Mouse (Mus musculus) stomach, embryonic 16.5 days (tissue): Measurements from ENCODE around the gene Chrnd. TPM values are rescaled to one million over a fixed set of nuclear protein-coding genes. Genes with fewer than 3 reads are reported as not detected.

ENCODE experiments used
- ATAC-seq: fragments of 200-750 bp; cut with Nextera tagmentation; 2 replicates; pipeline ENCODE4 v1.8.0; 2017; ENCODE audit warnings: moderate number of reproducible peaks, moderate TSS enrichment; ENCODE audit not compliant: insufficient read depth, low FRiP score
- H3K27ac ChIP-seq: fragments of 300-500 bp; sonication (generic); 2 replicates; pipeline ENCODE4 v1.5.1; 2014; ENCODE audit warnings: low read length
- H3K27me3 ChIP-seq: fragments of 300-500 bp; sonication (generic); 2 replicates; pipeline ENCODE4 v1.6.1; 2014; ENCODE audit warnings: low read length, control low read depth, mixed read lengths; ENCODE audit not compliant: control insufficient read depth, insufficient read depth
- H3K36me3 ChIP-seq: fragments of 300-500 bp; sonication (generic); 2 replicates; pipeline ENCODE4 v1.6.1; 2014; ENCODE audit warnings: low read length; ENCODE audit not compliant: control insufficient read depth, insufficient read depth
- H3K4me1 ChIP-seq: fragments of 300-500 bp; sonication (generic); 2 replicates; pipeline ENCODE4 v1.6.1; 2014; ENCODE audit warnings: low read length, control low read depth, mixed read lengths; ENCODE audit not compliant: control insufficient read depth, insufficient read depth
- H3K4me2 ChIP-seq: fragments of 300-500 bp; sonication (generic); 2 replicates; pipeline ENCODE4 v1.6.1; 2014; ENCODE audit warnings: low read depth, low read length, mixed read lengths
- H3K4me3 ChIP-seq: fragments of 300-500 bp; sonication (generic); replicated peaks from 2 replicates; pipeline ENCODE4 v1.5.1; 2014; ENCODE audit warnings: mild to moderate bottlenecking, low read length
- H3K9ac ChIP-seq: fragments of 300-500 bp; sonication (generic); 2 replicates; pipeline ENCODE4 v1.6.1; 2014; ENCODE audit warnings: low read length
- H3K9me3 ChIP-seq: fragments of 300-500 bp; sonication (generic); replicated peaks from 2 replicates; pipeline ENCODE4 v1.6.1; 2016; ENCODE audit warnings: low read length, control low read depth; ENCODE audit not compliant: control insufficient read depth
- WGBS: fragments of 180-500 bp; shearing (Covaris S2); extraction: QIAGEN DNeasy Blood & Tissue Kit; methylation state at CpG from one replicate; pipeline ENCODE4 v1.1.7; 2014; 5-methylcytosine and 5-hydroxymethylcytosine counted together
- polyA plus RNA-seq: library from polyadenylated mRNA; unstranded; fragments of >200 nt; fragmentation: Nextera tagmentation; extraction: Ambion mirVana; gene quantifications from 2 replicates; pipeline ENCODE4 v1.2.1, GENCODE M21; 2015

Chrnd gene
- polyA plus RNA-seq, 1 experiment from 2014 or later = 2.0 TPM

DNA sequence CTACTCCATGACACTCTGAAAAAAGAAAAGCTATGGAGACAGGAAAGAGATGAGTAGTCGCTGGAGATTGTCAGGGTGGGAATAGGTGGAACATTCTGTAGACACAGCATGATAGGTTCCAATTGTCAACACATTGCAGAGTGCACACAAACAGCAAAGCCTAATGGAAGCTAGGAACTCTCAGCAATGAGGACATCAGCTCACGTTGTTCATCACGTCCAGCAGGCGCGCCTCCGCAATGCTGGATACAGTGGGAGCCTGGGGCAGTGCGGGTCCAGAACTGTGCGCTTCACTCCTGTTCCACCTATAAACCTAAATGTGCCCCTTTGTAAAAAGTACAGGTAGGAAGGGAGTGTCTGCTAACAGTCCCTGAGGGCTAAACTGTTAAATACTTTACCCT is 52.6 kb downstream of the Chrnd start:
- H3K4me2 ChIP-seq = no peak overlapping the region
- H3K9me3 ChIP-seq = no peaks in the 10 kb centered on the region
- H3K27me3 ChIP-seq = no peaks in the 10 kb centered on the region
- H3K4me3 ChIP-seq = no peak overlapping the region
- no peaks in the 10 kb centered on the region for H3K36me3 ChIP-seq
- H3K9ac ChIP-seq = no peak overlapping the region
- whole genome bisulfite sequencing = 87% methylated on average over 8 of the region's 8 CpGs
- H3K27ac ChIP-seq = no peak overlapping the region
- H3K4me1 ChIP-seq = no peaks in the 10 kb centered on the region
- no peak for ATAC-seq

DNA sequence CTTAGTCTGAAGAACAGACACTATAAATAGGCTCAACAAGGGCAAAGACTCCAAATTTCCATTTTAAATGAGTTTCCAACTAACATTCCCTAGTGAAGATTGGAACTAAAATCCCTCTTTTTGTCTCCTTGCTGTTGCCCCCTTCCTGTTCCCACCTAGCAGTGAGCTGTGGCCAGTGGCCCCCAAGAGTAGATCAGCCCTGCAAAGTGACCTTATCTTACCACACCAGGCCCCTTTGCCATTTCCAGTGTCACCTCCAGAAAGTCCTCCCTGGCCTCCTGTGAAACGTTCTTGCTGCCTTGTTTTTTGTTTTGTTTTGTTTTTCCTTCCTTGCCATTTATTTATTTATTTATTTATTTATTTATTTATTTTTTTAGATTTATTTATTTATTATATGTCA is 55.0 kb downstream of the Chrnd start:
- 20% methylated on average over 1 of the region's 1 CpGs for WGBS
- no peaks in the 10 kb centered on the region for H3K27me3 ChIP-seq
- H3K9me3 ChIP-seq = no peaks in the 10 kb centered on the region
- H3K9ac ChIP-seq = no peak overlapping the region
- no peaks in the 10 kb centered on the region for H3K36me3 ChIP-seq
- H3K4me2 ChIP-seq = no peak overlapping the region
- H3K4me3 ChIP-seq = no peak overlapping the region
- H3K4me1 ChIP-seq = no peaks in the 10 kb centered on the region
- ATAC-seq = no peak
- H3K27ac ChIP-seq = no peak overlapping the region

DNA sequence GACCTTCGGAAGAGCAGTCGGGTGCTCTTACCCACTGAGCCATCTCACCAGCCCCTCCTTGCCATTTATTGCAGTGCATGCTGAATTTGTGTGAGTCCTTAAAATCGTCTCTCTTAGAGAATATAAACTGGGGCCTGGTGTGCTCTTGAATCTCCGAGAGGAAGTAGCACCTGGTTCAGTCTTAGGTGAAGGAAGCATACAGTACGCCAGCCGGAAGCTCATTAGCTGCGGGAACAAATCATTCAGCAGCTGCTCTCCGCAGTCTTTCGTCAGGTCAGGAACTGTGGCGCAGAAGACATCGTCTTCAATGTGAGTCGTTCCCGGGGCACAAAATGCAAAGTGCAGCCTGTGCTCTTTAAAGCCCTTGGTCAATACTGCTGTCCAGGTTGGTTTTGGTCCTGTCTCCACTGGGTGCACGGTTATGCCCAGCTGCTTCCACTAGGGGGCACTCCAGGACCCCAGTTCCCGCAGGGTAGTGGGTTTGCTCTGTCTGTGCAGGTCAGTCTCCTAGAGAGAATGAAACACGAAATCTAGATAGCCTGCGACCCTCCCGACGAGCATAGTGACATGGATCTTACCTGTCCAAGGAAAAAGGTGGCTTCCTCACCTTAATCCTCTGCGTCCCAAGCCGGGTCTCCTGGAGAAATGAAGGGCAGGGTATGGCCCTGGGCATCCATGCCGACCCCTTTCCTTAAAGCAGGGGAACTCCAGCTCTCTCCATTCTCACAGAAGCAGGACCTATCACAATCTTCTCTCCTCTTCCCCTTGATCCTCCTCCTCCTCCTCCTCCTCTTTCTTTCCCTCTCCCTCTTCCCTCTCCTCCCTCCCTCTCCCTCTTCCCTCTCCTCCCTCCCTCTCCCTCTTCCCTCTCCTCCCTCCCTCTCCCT is 55.8 kb downstream of the Chrnd start:
- H3K4me3 ChIP-seq = no peak overlapping the region
- H3K27ac ChIP-seq = no peak overlapping the region
- peak; percentile 74 for ATAC-seq
- no peaks in the 10 kb centered on the region for H3K27me3 ChIP-seq
- no peak overlapping the region for H3K9ac ChIP-seq
- 26% methylated on average over 22 of the region's 22 CpGs for WGBS
- peak overlapping the region; percentile 29; the same call in 1 of the 2 replicates for H3K4me2 ChIP-seq
- H3K9me3 ChIP-seq = no peaks in the 10 kb centered on the region
- no peaks in the 10 kb centered on the region for H3K4me1 ChIP-seq
- no peaks in the 10 kb centered on the region for H3K36me3 ChIP-seq

Other genes with a start within 250 kb of the Chrnd start
- not detected in 2 replicates for gene Alppl2, start 100.7 kb upstream of the Chrnd start, polyA plus RNA-seq
- 39.3 and 39.8 TPM in 2 replicates for gene Alpi, start 89.0 kb upstream of the Chrnd start, polyA plus RNA-seq
- 0.08 TPM in 1 of 2 replicates, not detected in the other for gene Akp3, start 65.6 kb upstream of the Chrnd start, polyA plus RNA-seq
- 3.0 and 5.7 TPM in 2 replicates for gene Ecel1, start 34.1 kb upstream of the Chrnd start, polyA plus RNA-seq
- gene Prss56, start 7.3 kb upstream of the Chrnd start, polyA plus RNA-seq = not detected in 2 replicates
- 0.16 and 5.7 TPM in 2 replicates for gene Chrng, start 14.1 kb downstream of the Chrnd start, polyA plus RNA-seq
- 147 and 150 TPM in 2 replicates for gene Eif4e2, start 23.3 kb downstream of the Chrnd start, polyA plus RNA-seq
- gene Efhd1, start 73.8 kb downstream of the Chrnd start, polyA plus RNA-seq = 0.46 and 0.54 TPM in 2 replicates
- gene Gigyf2, start 136.4 kb downstream of the Chrnd start, polyA plus RNA-seq = 43.1 and 47.0 TPM in 2 replicates
- 5.0 and 5.4 TPM in 2 replicates for gene Kcnj13, start 204.1 kb downstream of the Chrnd start, polyA plus RNA-seq